Mouse (Mus musculus) midbrain, embryonic 16.5 days (tissue): ENCODE results near the gene Gse1. TPM values are rescaled to one million over a fixed set of nuclear protein-coding genes. Genes with fewer than 3 reads are reported as not detected.

Experiments used
- ATAC-seq: fragments of 200-750 bp; cut with Nextera tagmentation; 2 replicates; pipeline ENCODE4 v1.8.0; 2017; ENCODE audit warnings: moderate TSS enrichment
- H3K27ac ChIP-seq: fragments of 300-500 bp; sonication (generic); 2 replicates; pipeline ENCODE4 v1.5.1; 2014; ENCODE audit warnings: mild to moderate bottlenecking, low read length, mixed read lengths
- H3K27me3 ChIP-seq: fragments of 300-500 bp; sonication (generic); 2 replicates; pipeline ENCODE4 v1.6.1; 2014; ENCODE audit warnings: low read depth, low read length, mixed read lengths; ENCODE audit not compliant: control insufficient read depth, insufficient read depth
- H3K36me3 ChIP-seq: fragments of 300-500 bp; sonication (generic); 2 replicates; pipeline ENCODE4 v1.6.1; 2014; ENCODE audit warnings: mild to moderate bottlenecking, low read length, moderate library complexity, mixed read lengths; ENCODE audit not compliant: control insufficient read depth, insufficient read depth
- H3K4me1 ChIP-seq: fragments of 300-500 bp; sonication (generic); 2 replicates; pipeline ENCODE4 v1.6.1; 2014; ENCODE audit warnings: mild to moderate bottlenecking, low read length, mixed read lengths; ENCODE audit not compliant: control insufficient read depth, insufficient read depth
- H3K4me2 ChIP-seq: fragments of 300-500 bp; sonication (generic); 2 replicates; pipeline ENCODE4 v1.6.1; 2014; ENCODE audit warnings: mild to moderate bottlenecking, low read length, mixed read lengths
- H3K4me3 ChIP-seq: fragments of 300-500 bp; sonication (generic); 2 replicates; pipeline ENCODE4 v1.5.1; 2014; ENCODE audit warnings: low read depth, mild to moderate bottlenecking, low read length, moderate library complexity, mixed read lengths
- H3K9ac ChIP-seq: fragments of 300-500 bp; sonication (generic); 2 replicates; pipeline ENCODE4 v1.6.1; 2014; ENCODE audit warnings: low read depth, low read length, mixed read lengths
- H3K9me3 ChIP-seq: fragments of 300-500 bp; sonication (generic); replicated peaks from 2 replicates; pipeline ENCODE4 v1.6.1; 2014; ENCODE audit warnings: mild to moderate bottlenecking, low read length, mixed read lengths; ENCODE audit not compliant: control insufficient read depth, poor library complexity, severe bottlenecking
- WGBS: fragments of 180-500 bp; shearing (Covaris S2); extraction: QIAGEN DNeasy Blood & Tissue Kit; methylation state at CpG from one replicate; pipeline ENCODE4 v1.1.7; 2014; 5-methylcytosine and 5-hydroxymethylcytosine counted together
- polyA plus RNA-seq: library from polyadenylated mRNA; unstranded; fragments of >200 nt; fragmentation: Nextera tagmentation; extraction: Ambion mirVana; gene quantifications from 2 replicates; pipeline ENCODE4 v1.2.1, GENCODE M21; 2015

Gene Gse1
- polyA plus RNA-seq, 1 experiment from 2014 or later: 13.3 TPM

- H3K4me1 ChIP-seq: peaks cover 6% of the 10 kb centered on the region; the same call in 1 of the 2 replicates
- H3K27ac ChIP-seq: no peak overlapping the region
- no peak overlapping the region for H3K9ac ChIP-seq
- 35% methylated on average over 6 of the region's 6 CpGs for WGBS
- no peak overlapping the region for H3K4me2 ChIP-seq
- no peak overlapping the region for H3K4me3 ChIP-seq
- ATAC-seq: 0 out of 2 replicates have a peak, but pooled peaks have one; percentile 8
- H3K9me3 ChIP-seq: no peaks in the 10 kb centered on the region
- no peaks in the 10 kb centered on the region for H3K27me3 ChIP-seq
- H3K36me3 ChIP-seq: no peaks in the 10 kb centered on the region
Observed at GRCm38 (mm10) chr8:120602672-120603071, 374.4 kb downstream of the Gse1 start.

- no peak overlapping the region for H3K9ac ChIP-seq
- 0 out of 2 replicates have a peak, but pooled peaks have one; percentile 18 for ATAC-seq
- H3K27ac ChIP-seq: no peak overlapping the region
Observed at GRCm38 (mm10) chr8:120607460-120607859, 379.2 kb downstream of the Gse1 start.

GRCm38 (mm10) chr8:120607885-120608284, 379.6 kb downstream of the Gse1 start:
- H3K36me3 ChIP-seq: no peaks in the 10 kb centered on the region
- peaks cover 1% of the 10 kb centered on the region; the same call in 1 of the 2 replicates for H3K4me1 ChIP-seq
- no peaks in the 10 kb centered on the region for H3K27me3 ChIP-seq
- WGBS: 13% methylated on average over 7 of the region's 7 CpGs
- no peak overlapping the region for H3K9ac ChIP-seq
- no peak overlapping the region for H3K27ac ChIP-seq
- no peak for ATAC-seq
- H3K4me2 ChIP-seq: no peak overlapping the region
- no peak overlapping the region for H3K4me3 ChIP-seq
- H3K9me3 ChIP-seq: no peaks in the 10 kb centered on the region

More at GRCm38 (mm10) chr8:120607460-120607859, 379.2 kb downstream of the Gse1 start:
- no peak overlapping the region for H3K4me3 ChIP-seq
- no peaks in the 10 kb centered on the region for H3K36me3 ChIP-seq
- H3K27me3 ChIP-seq: no peaks in the 10 kb centered on the region
- H3K4me1 ChIP-seq: peaks cover 5% of the 10 kb centered on the region; the same call in 1 of the 2 replicates
- H3K4me2 ChIP-seq: no peak overlapping the region
- 84% methylated on average over 9 of the region's 9 CpGs for WGBS
- no peaks in the 10 kb centered on the region for H3K9me3 ChIP-seq

GRCm38 (mm10) chr8:120610824-120611223, 382.6 kb downstream of the Gse1 start:
- Histone ChIP-seq H3K4me3 (no peak overlapping the region), H3K36me3 (no peaks in the 10 kb centered on the region), H3K9ac (no peak overlapping the region), H3K27ac (no peak overlapping the region), H3K9me3 (no peaks in the 10 kb centered on the region), H3K4me2 (no peak overlapping the region), H3K27me3 (no peaks in the 10 kb centered on the region), H3K4me1 (peaks cover under 1% of the 10 kb centered on the region; the same call in 1 of the 2 replicates)
- 93% methylated on average over 6 of the region's 6 CpGs for WGBS
- ATAC-seq: no peak

- no peaks in the 10 kb centered on the region for H3K9me3 ChIP-seq
- no peaks in the 10 kb centered on the region for H3K27me3 ChIP-seq
- whole genome bisulfite sequencing: 89% methylated on average over 3 of the region's 3 CpGs
- ATAC-seq: no peak
- H3K9ac ChIP-seq: no peak overlapping the region
- no peak overlapping the region for H3K4me2 ChIP-seq
- no peaks in the 10 kb centered on the region for H3K36me3 ChIP-seq
- H3K4me3 ChIP-seq: no peak overlapping the region
- peaks cover 22% of the 10 kb centered on the region for H3K4me1 ChIP-seq
- no peak overlapping the region for H3K27ac ChIP-seq
Observed at GRCm38 (mm10) chr8:120614491-120614890, 386.2 kb downstream of the Gse1 start.

- H3K36me3 ChIP-seq: no peaks in the 10 kb centered on the region
- no peaks in the 10 kb centered on the region for H3K27me3 ChIP-seq
- H3K4me1 ChIP-seq: peaks cover 23% of the 10 kb centered on the region
- no peak overlapping the region for H3K4me2 ChIP-seq
- no peaks in the 10 kb centered on the region for H3K9me3 ChIP-seq
- H3K27ac ChIP-seq: peak overlapping the region; percentile 84
- H3K9ac ChIP-seq: peak overlapping the region; percentile 43; the same call in 1 of the 2 replicates
- no peak overlapping the region for H3K4me3 ChIP-seq
- 9% methylated on average over 6 of the region's 8 CpGs for WGBS
- ATAC-seq: peak; percentile 75
Observed at GRCm38 (mm10) chr8:120616663-120617626, 388.7 kb downstream of the Gse1 start.

- no peaks in the 10 kb centered on the region for H3K36me3 ChIP-seq
- H3K4me2 ChIP-seq: 0 out of 2 replicates have a peak overlapping the region, but pooled peaks have one; percentile 10
- no peaks in the 10 kb centered on the region for H3K27me3 ChIP-seq
- peaks cover 26% of the 10 kb centered on the region for H3K4me1 ChIP-seq
- 0% methylated on average over 6 of the region's 6 CpGs for WGBS
- 0 out of 2 replicates have a peak overlapping the region, but pooled peaks have one; percentile 39 for H3K27ac ChIP-seq
- no peaks in the 10 kb centered on the region for H3K9me3 ChIP-seq
- H3K9ac ChIP-seq: peak overlapping the region; percentile 43; the same call in 1 of the 2 replicates
- 0 out of 2 replicates have a peak, but pooled peaks have one; percentile 12 for ATAC-seq
- H3K4me3 ChIP-seq: no peak overlapping the region
Observed at GRCm38 (mm10) chr8:120618110-120618509, 389.9 kb downstream of the Gse1 start.

GRCm38 (mm10) chr8:120619235-120620180, 391.3 kb downstream of the Gse1 start:
- no peak for ATAC-seq
- Histone ChIP-seq H3K4me2 (no peak overlapping the region), H3K9me3 (no peaks in the 10 kb centered on the region), H3K27ac (no peak overlapping the region), H3K36me3 (no peaks in the 10 kb centered on the region), H3K4me1 (peaks cover 26% of the 10 kb centered on the region), H3K4me3 (no peak overlapping the region), H3K27me3 (no peaks in the 10 kb centered on the region), H3K9ac (no peak overlapping the region)
- WGBS: 70% methylated on average over 11 of the region's 11 CpGs
